Mouse (Mus musculus) C2C12 (cell line): ENCODE measurements at regions not wholly inside any gene's neighbourhood (a gene's known extent, or its start where the extent isn't known, plus 50 kb on each side); places are given as distances from the start of the nearest gene placed in this dataset.

ENCODE experiments used
- H3K27me3 ChIP-seq: one replicate; pipeline ENCODE4 v1.6.1; 2011; ENCODE audit not compliant: control insufficient read depth, insufficient read depth, insufficient read length
- H3K36me3 ChIP-seq: one replicate; pipeline ENCODE4 v1.6.1; 2011; ENCODE audit not compliant: control insufficient read depth, insufficient read depth
- H3K4me3 ChIP-seq: one replicate; pipeline ENCODE4 v1.5.1; 2011; ENCODE audit warnings: mild to moderate bottlenecking, control low read depth; ENCODE audit not compliant: poor library complexity, insufficient read depth, severe bottlenecking
- H3K79me2 ChIP-seq: one replicate; pipeline ENCODE4 v1.6.1; 2011; ENCODE audit not compliant: control insufficient read depth, insufficient read depth
- H3K79me3 ChIP-seq: one replicate; pipeline ENCODE4 v1.6.1; 2011; ENCODE audit warnings: low read depth, control low read depth
- H3ac ChIP-seq: one replicate; pipeline ENCODE3; 2011; ENCODE audit warnings: low read depth; ENCODE audit not compliant: control insufficient read depth, insufficient read length
- CEBPB ChIP-seq: IDR thresholded peaks from one replicate; pipeline ENCODE4 v1.6.1; 2011; ENCODE audit warnings: low read depth, mild to moderate bottlenecking, control low read depth, moderate library complexity
- CTCF ChIP-seq: IDR thresholded peaks from one replicate; pipeline ENCODE4 v1.5.1; 2011; ENCODE audit not compliant: control insufficient read depth, insufficient read depth, insufficient read length
- FOSL1 ChIP-seq: IDR thresholded peaks from one replicate; pipeline ENCODE4 v1.8.0; 2011; ENCODE audit warnings: mild to moderate bottlenecking, low read length; ENCODE audit not compliant: poor library complexity, insufficient read depth, severe bottlenecking
- MAX ChIP-seq: IDR thresholded peaks from one replicate; pipeline ENCODE4 v1.6.1; 2011; ENCODE audit warnings: mild to moderate bottlenecking, control low read depth
- MYOD1 ChIP-seq: IDR thresholded peaks from one replicate; pipeline ENCODE4 v1.6.1; 2011; ENCODE audit warnings: low read depth; ENCODE audit not compliant: control insufficient read depth, insufficient read length
- MYOG ChIP-seq: IDR thresholded peaks from one replicate; pipeline ENCODE4 v1.6.1; 2011; ENCODE audit not compliant: control insufficient read depth, insufficient read length; ENCODE audit errors: extremely low read depth
- USF1 ChIP-seq: IDR thresholded peaks from one replicate; pipeline ENCODE4 v1.6.1; 2011; ENCODE audit warnings: low read depth, mild to moderate bottlenecking, control low read depth, moderate library complexity

DNA sequence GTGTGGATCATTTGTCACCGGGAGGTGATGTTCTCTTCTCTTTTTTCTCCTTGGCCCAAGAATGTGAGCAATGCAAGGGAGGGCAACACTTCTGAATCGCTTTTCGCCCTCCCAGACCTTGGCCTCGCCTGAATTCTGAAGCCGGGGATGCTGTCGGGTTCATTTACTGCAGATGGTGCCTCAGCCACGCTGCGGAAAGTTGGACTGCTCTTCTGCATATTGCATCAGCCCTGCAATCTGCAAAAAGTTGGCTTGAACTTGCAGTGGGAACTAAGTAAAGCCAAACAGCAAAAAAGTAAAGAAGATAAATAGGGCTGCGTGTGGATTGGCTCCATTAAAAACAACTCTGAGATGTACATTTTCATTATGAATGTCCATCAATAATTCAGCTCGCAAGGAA is 55.9 kb upstream of the Dok5 start:
- Histone ChIP-seq H3K27me3 (no peaks in the 10 kb centered on the region), H3K79me2 (no peaks in the 10 kb centered on the region), H3ac (no peak overlapping the region), H3K36me3 (no peaks in the 10 kb centered on the region), H3K79me3 (no peaks in the 10 kb centered on the region), H3K4me3 (no peak overlapping the region)
- no peak for TF ChIP-seq FOSL1
- TF ChIP-seq CEBPB: no peak
- no peak for TF ChIP-seq MAX
- TF ChIP-seq USF1: no peak
- TF ChIP-seq CTCF: no peak
- TF ChIP-seq MYOG: no peak
- TF ChIP-seq MYOD1: no peak

DNA sequence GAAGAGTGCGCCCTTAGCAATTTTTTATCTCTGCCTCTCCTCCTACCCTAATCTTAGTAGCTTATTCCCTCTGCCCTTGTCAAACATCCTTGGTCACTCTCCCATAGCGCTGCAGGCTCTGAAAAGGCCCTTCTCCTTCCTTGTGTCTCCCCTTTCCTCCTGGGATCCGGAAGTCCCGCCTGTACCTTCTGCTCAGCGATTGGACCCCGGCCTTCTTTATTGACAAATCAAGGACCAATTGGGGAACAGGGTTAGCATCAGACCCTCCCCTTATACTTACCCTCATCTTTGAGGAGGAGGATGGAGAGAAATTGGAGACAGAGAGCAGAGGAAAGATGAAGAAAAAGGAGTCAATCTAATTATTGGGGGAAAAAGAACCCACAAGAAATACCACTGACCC is 57.9 kb upstream of the Dok5 start:
- TF ChIP-seq MYOD1 (no peak), CTCF (no peak), FOSL1 (no peak), USF1 (no peak), MYOG (no peak), CEBPB (no peak), MAX (no peak)
- no peaks in the 10 kb centered on the region for H3K79me2 ChIP-seq
- H3ac ChIP-seq: peak overlapping the region; percentile 60
- no peaks in the 10 kb centered on the region for H3K36me3 ChIP-seq
- no peaks in the 10 kb centered on the region for H3K79me3 ChIP-seq
- H3K27me3 ChIP-seq: no peaks in the 10 kb centered on the region
- peak overlapping the region; percentile 14 for H3K4me3 ChIP-seq

DNA sequence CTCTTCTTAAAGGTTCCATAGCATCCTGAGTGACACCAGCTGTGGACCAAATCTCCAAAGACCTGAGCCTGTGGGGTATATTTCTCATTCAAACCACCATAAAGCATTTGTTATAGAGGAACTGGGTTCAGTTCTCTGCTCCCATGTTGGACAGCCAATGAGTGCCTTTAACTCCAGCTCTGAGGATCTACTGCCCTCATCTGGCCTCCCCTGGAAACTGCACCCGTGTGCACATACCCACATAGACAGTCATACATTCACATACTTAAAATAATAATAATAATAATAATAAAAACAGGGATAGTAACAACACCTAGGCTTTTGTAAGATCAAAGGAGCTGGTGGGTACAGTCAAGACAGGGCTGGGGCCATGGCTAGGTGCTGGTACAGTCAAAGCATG is 58.8 kb upstream of the Dok5 start:
- TF ChIP-seq USF1 (no peak), CTCF (no peak), MYOG (no peak)

DNA sequence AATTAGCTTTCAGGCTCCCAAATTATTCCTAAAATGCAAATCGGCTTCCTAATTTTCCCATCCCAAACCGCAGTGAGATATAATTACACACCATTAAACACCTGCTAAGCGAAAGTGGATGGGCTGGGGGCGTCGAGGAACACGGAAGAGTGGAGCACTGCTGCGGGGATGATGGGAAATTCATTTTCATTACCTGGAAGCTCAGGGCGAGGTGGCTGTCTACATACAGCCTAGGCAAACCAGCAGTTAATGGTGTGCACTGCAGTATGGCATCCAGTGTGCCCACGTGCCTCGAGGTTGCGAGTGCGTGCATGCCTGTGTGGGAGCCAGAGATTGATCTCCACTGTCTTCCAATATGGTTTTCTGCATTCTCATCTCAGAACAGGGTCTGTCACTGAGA is 62.6 kb upstream of the Dok5 start:
- H3K27me3 ChIP-seq: no peaks in the 10 kb centered on the region
- no peaks in the 10 kb centered on the region for H3K79me2 ChIP-seq
- TF ChIP-seq CTCF: no peak
- no peak for TF ChIP-seq MAX
- no peak for TF ChIP-seq MYOG
- no peak for TF ChIP-seq CEBPB
- TF ChIP-seq MYOD1: no peak
- TF ChIP-seq FOSL1: no peak
- TF ChIP-seq USF1: no peak
- H3K79me3 ChIP-seq: no peaks in the 10 kb centered on the region
- no peak overlapping the region for H3K4me3 ChIP-seq
- no peaks in the 10 kb centered on the region for H3K36me3 ChIP-seq
- H3ac ChIP-seq: no peak overlapping the region

More for the DNA sequence above, 58.8 kb upstream of the Dok5 start:
- Histone ChIP-seq H3K27me3 (no peaks in the 10 kb centered on the region), H3K36me3 (no peaks in the 10 kb centered on the region), H3K79me2 (no peaks in the 10 kb centered on the region), H3K4me3 (no peak overlapping the region), H3K79me3 (no peaks in the 10 kb centered on the region), H3ac (no peak overlapping the region)

DNA sequence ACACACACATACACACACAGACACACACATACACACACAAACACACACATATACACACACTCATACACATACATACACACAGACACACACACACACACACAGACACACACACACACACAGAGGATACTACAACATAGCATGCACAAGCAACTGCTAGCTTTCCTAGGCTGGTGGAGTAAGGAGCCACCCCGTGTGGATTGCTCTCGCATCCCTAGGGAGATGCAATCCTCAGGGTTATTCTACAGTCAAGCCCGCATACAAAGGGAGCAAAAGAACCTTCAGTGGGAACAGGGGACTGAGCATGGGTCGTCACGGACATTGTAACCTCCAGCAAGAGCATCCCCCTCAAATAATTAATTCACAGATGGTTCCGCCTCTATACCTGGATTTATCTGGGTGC is 63.1 kb upstream of the Dok5 start:
- no peak for TF ChIP-seq MYOG
- Histone ChIP-seq H3K79me2 (no peaks in the 10 kb centered on the region), H3ac (no peak overlapping the region)

DNA sequence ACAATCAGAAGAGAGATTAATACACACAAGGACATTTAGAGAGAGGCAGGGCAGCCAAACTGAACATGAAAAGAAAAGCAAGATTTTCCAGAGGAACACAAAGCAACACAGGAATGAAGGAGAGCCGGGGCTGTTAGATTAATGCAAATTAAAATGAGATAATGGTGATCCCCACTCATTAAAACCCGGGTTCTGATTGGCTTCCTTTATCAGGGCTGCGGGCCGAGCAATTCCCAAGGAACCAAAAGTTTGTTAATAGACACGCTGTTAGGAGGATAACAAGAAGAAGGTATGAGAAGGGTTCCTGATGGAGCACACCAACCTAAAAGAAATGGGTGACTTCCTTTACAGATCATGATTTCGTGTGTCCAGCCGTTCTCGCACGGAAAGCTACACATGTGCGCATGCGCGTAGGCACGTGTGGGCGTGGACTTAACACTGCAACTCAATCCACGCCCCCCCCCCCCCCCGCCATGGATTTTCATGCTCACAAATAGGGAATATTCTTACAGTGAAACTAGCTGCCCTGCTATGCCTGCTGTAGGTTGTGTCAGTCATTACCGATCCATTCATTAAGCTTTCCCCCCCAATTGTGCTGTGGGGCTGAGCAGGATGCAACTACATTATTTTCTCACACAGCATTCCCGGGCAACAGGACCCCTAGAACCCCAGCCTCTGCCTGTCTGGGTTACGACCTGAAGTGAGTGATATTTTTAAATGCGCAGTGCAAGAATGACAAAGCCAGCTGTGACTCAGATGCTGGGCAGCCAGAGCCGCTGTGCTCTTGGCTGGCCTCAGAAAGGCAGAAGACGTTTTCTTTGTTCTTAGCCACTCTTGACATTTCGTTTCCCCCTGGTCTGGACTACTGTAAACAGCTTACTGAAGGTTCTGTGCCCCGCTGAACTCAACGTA is 60.5 kb upstream of the 4930470P17Rik start:
- no peaks in the 10 kb centered on the region for H3K36me3 ChIP-seq
- no peaks in the 10 kb centered on the region for H3K79me2 ChIP-seq
- no peak overlapping the region for H3K4me3 ChIP-seq
- H3K79me3 ChIP-seq: no peaks in the 10 kb centered on the region
- no peak overlapping the region for H3ac ChIP-seq
- no peaks in the 10 kb centered on the region for H3K27me3 ChIP-seq
- TF ChIP-seq CTCF (no peak), MYOG (no peak), USF1 (no peak), CEBPB (no peak), MYOD1 (no peak), MAX (no peak), FOSL1 (no peak)

More for the DNA sequence above, 63.1 kb upstream of the Dok5 start:
- H3K36me3 ChIP-seq: no peaks in the 10 kb centered on the region
- H3K27me3 ChIP-seq: no peaks in the 10 kb centered on the region
- no peaks in the 10 kb centered on the region for H3K79me3 ChIP-seq
- no peak overlapping the region for H3K4me3 ChIP-seq
